Mouse (Mus musculus) stomach, embryonic 14.5 days (tissue): ENCODE measurements around the gene Tomm7. TPM values are rescaled to one million over a fixed set of nuclear protein-coding genes. Genes with fewer than 3 reads are reported as not detected.
"Not testable (repeated sequence)": the region's sequence is repeated elsewhere in the genome, so short reads cannot be mapped to it uniquely, and the experiment has no call there.

Experiments used
- ATAC-seq: fragments of 200-750 bp; cut with Nextera tagmentation; 2 replicates; pipeline ENCODE4 v1.8.0; 2017; ENCODE audit warnings: low read depth, moderate TSS enrichment; ENCODE audit not compliant: insufficient number of reproducible peaks, insufficient read depth, low FRiP score
- H3K27ac ChIP-seq: fragments of 300-500 bp; sonication (generic); 2 replicates; pipeline ENCODE4 v1.5.1; 2014; ENCODE audit warnings: mild to moderate bottlenecking, low read length, moderate library complexity, mixed read lengths
- H3K27me3 ChIP-seq: fragments of 300-500 bp; sonication (generic); 2 replicates; pipeline ENCODE4 v1.6.1; 2014; ENCODE audit warnings: low read length, control low read depth, mixed read lengths; ENCODE audit not compliant: control insufficient read depth, insufficient read depth
- H3K36me3 ChIP-seq: fragments of 300-500 bp; sonication (generic); 2 replicates; pipeline ENCODE4 v1.6.1; 2014; ENCODE audit warnings: mild to moderate bottlenecking, control low read depth, low read length, moderate library complexity, mixed read lengths; ENCODE audit not compliant: control insufficient read depth, insufficient read depth
- H3K4me1 ChIP-seq: fragments of 300-500 bp; sonication (generic); 2 replicates; pipeline ENCODE4 v1.6.1; 2014; ENCODE audit warnings: low read length, control low read depth, mixed read lengths; ENCODE audit not compliant: control insufficient read depth, insufficient read depth
- H3K4me2 ChIP-seq: fragments of 300-500 bp; sonication (generic); replicated peaks from 2 replicates; pipeline ENCODE4 v1.6.1; 2014; ENCODE audit warnings: low read depth, low read length, control low read depth
- H3K4me3 ChIP-seq: fragments of 300-500 bp; sonication (generic); 2 replicates; pipeline ENCODE4 v1.5.1; 2014; ENCODE audit warnings: low read depth, low read length, control low read depth
- H3K9ac ChIP-seq: fragments of 300-500 bp; sonication (generic); replicated peaks from 2 replicates; pipeline ENCODE4 v1.6.1; 2014; ENCODE audit warnings: low read depth, mild to moderate bottlenecking, control low read depth, low read length, moderate library complexity, mixed read lengths
- H3K9me3 ChIP-seq: fragments of 300-500 bp; sonication (generic); 2 replicates; pipeline ENCODE4 v1.6.1; 2016; ENCODE audit warnings: low read depth, low read length, control low read depth; ENCODE audit not compliant: control insufficient read depth
- WGBS: fragments of 180-500 bp; shearing (Covaris S2); extraction: QIAGEN DNeasy Blood & Tissue Kit; methylation state at CpG from one replicate; pipeline ENCODE4 v1.1.7; 2014; 5-methylcytosine and 5-hydroxymethylcytosine counted together
- polyA plus RNA-seq: library from polyadenylated mRNA; unstranded; fragments of >200 nt; fragmentation: Nextera tagmentation; extraction: Ambion mirVana; gene quantifications from 2 replicates; pipeline ENCODE4 v1.2.1, GENCODE M21; 2014

Tomm7 gene
- polyA plus RNA-seq = 116 and 131 TPM in 2 replicates

- H3K9me3 ChIP-seq = no peaks in the 10 kb centered on the region
- H3K4me1 ChIP-seq = peaks cover 4% of the 10 kb centered on the region; the same call in 1 of the 2 replicates
- peaks cover 4% of the 10 kb centered on the region; the same call in 1 of the 2 replicates for H3K36me3 ChIP-seq
- no peaks in the 10 kb centered on the region for H3K27me3 ChIP-seq
- peak within 1 kb of the TSS; percentile 69 for H3K4me2 ChIP-seq
- peak; percentile 94 for ATAC-seq
- under 1% methylated on average over 44 of the region's 44 CpGs for WGBS
- H3K4me3 ChIP-seq = peak within 1 kb of the TSS; percentile 72
- H3K27ac ChIP-seq = peak within 1 kb of the TSS; percentile 90
- H3K9ac ChIP-seq = peak within 1 kb of the TSS; percentile 53
Measured at GRCm38 (mm10) chr5:23843674-23844530, at the start of gene Tomm7. Gene Tomm7 (minus strand): TSS chr5:23844161.

- no peak overlapping the region for H3K4me3 ChIP-seq
- H3K36me3 ChIP-seq = no peaks in the 10 kb centered on the region
- no peaks in the 10 kb centered on the region for H3K4me1 ChIP-seq
- H3K9me3 ChIP-seq = no peaks in the 10 kb centered on the region
- ATAC-seq = no peak
- no peak overlapping the region for H3K27ac ChIP-seq
- WGBS = 75% methylated on average over 5 of the region's 5 CpGs
- no peak overlapping the region for H3K4me2 ChIP-seq
- no peaks in the 10 kb centered on the region for H3K27me3 ChIP-seq
- no peak overlapping the region for H3K9ac ChIP-seq
Measured at GRCm38 (mm10) chr5:23893156-23893863, 49.3 kb upstream of the Tomm7 start.

GRCm38 (mm10) chr5:23890734-23891133 is 46.8 kb upstream of the Tomm7 start:
- Histone ChIP-seq H3K27ac (no peak overlapping the region), H3K9ac (no peak overlapping the region), H3K4me2 (no peak overlapping the region), H3K4me1 (no peaks in the 10 kb centered on the region), H3K9me3 (no peaks in the 10 kb centered on the region), H3K27me3 (no peaks in the 10 kb centered on the region), H3K4me3 (no peak overlapping the region), H3K36me3 (no peaks in the 10 kb centered on the region)
- ATAC-seq = peak; percentile 56; the same call in 1 of the 2 replicates
- WGBS = 42% methylated on average over 10 of the region's 10 CpGs

GRCm38 (mm10) chr5:23889461-23889860 is 45.5 kb upstream of the Tomm7 start:
- Histone ChIP-seq H3K4me3 (no peak overlapping the region), H3K9ac (no peak overlapping the region), H3K36me3 (no peaks in the 10 kb centered on the region), H3K27ac (no peak overlapping the region), H3K27me3 (no peaks in the 10 kb centered on the region), H3K4me1 (no peaks in the 10 kb centered on the region), H3K9me3 (no peaks in the 10 kb centered on the region), H3K4me2 (no peak overlapping the region)
- whole genome bisulfite sequencing = 77% methylated on average over 4 of the region's 4 CpGs
- ATAC-seq = no peak

- WGBS = 72% methylated on average over 3 of the region's 3 CpGs
- H3K4me3 ChIP-seq = no peak overlapping the region
- H3K27me3 ChIP-seq = no peaks in the 10 kb centered on the region
- H3K4me2 ChIP-seq = no peak overlapping the region
- no peak overlapping the region for H3K9ac ChIP-seq
- H3K27ac ChIP-seq = no peak overlapping the region
- H3K9me3 ChIP-seq = no peaks in the 10 kb centered on the region
- H3K4me1 ChIP-seq = no peaks in the 10 kb centered on the region
- no peak for ATAC-seq
- no peaks in the 10 kb centered on the region for H3K36me3 ChIP-seq
Measured at GRCm38 (mm10) chr5:23887111-23887510, 43.1 kb upstream of the Tomm7 start.

- Histone ChIP-seq H3K9me3 (no peaks in the 10 kb centered on the region), H3K27me3 (no peaks in the 10 kb centered on the region), H3K27ac (no peak overlapping the region), H3K4me1 (no peaks in the 10 kb centered on the region), H3K9ac (no peak overlapping the region), H3K36me3 (no peaks in the 10 kb centered on the region), H3K4me3 (no peak overlapping the region), H3K4me2 (no peak overlapping the region)
- no peak for ATAC-seq
- WGBS = 52% methylated on average over 5 of the region's 5 CpGs
Measured at GRCm38 (mm10) chr5:23874457-23874856, 30.5 kb upstream of the Tomm7 start.

GRCm38 (mm10) chr5:23872586-23872985 is 28.6 kb upstream of the Tomm7 start:
- H3K27ac ChIP-seq = no peak overlapping the region
- no peak overlapping the region for H3K4me2 ChIP-seq

GRCm38 (mm10) chr5:23871323-23871722 is 27.4 kb upstream of the Tomm7 start:
- WGBS = 81% methylated on average over 2 of the region's 2 CpGs
- H3K4me1 ChIP-seq, H3K4me2 ChIP-seq, H3K4me3 ChIP-seq, ATAC-seq, H3K9ac ChIP-seq, H3K36me3 ChIP-seq, H3K27me3 ChIP-seq, H3K27ac ChIP-seq, H3K9me3 ChIP-seq: not testable (repeated sequence)

More at GRCm38 (mm10) chr5:23872586-23872985, 28.6 kb upstream of the Tomm7 start:
- no peaks in the 10 kb centered on the region for H3K36me3 ChIP-seq
- H3K27me3 ChIP-seq = no peaks in the 10 kb centered on the region
- ATAC-seq = no peak
- no peaks in the 10 kb centered on the region for H3K9me3 ChIP-seq
- H3K9ac ChIP-seq = no peak overlapping the region
- no peak overlapping the region for H3K4me3 ChIP-seq
- no peaks in the 10 kb centered on the region for H3K4me1 ChIP-seq
- 76% methylated on average over 6 of the region's 6 CpGs for WGBS
